Mouse (Mus musculus) heart, adult 2 months (tissue): ENCODE measurements around the gene Mpp3. TPM values are rescaled to one million over a fixed set of nuclear protein-coding genes. Genes with fewer than 3 reads are reported as not detected.

ENCODE experiments used
- DNase-seq, 2 experiments: peaks; one replicate each; pipeline ENCODE4 v3.0.0; 2021
- H3K27ac ChIP-seq: fragments of 200-600 bp; 2 replicates; pipeline ENCODE4 v1.8.1; 2022
- H3K27me3 ChIP-seq: fragments of 200-500 bp; 2 replicates; pipeline ENCODE4 v1.6.1; 2012; ENCODE audit warnings: mild to moderate bottlenecking, low read length, inconsistent platforms, mixed read lengths; ENCODE audit not compliant: control insufficient read depth, insufficient read depth
- H3K36me3 ChIP-seq: fragments of 200-500 bp; 2 replicates; pipeline ENCODE4 v1.6.1; 2012; ENCODE audit warnings: low read length, inconsistent platforms; ENCODE audit not compliant: control insufficient read depth, insufficient read depth
- H3K4me1 ChIP-seq: fragments of 200-500 bp; 2 replicates; pipeline ENCODE4 v1.6.1; 2011; ENCODE audit warnings: low read length; ENCODE audit not compliant: control insufficient read depth, insufficient read depth
- H3K4me3 ChIP-seq: fragments of 200-600 bp; 2 replicates; pipeline ENCODE4 v1.8.1; 2022
- H3K79me2 ChIP-seq: fragments of 200-500 bp; replicated peaks from 2 replicates; pipeline ENCODE4 v1.6.1; 2012; ENCODE audit warnings: mild to moderate bottlenecking, inconsistent platforms, low read length, moderate library complexity, mixed read lengths; ENCODE audit not compliant: control insufficient read depth, insufficient read depth
- H3K9ac ChIP-seq: fragments of 200-500 bp; 2 replicates; pipeline ENCODE4 v1.6.1; 2012; ENCODE audit warnings: low read depth, mild to moderate bottlenecking, control low read depth, inconsistent platforms, low read length, mixed read lengths
- CTCF ChIP-seq: fragments of 200-600 bp; IDR thresholded peaks from 2 replicates; pipeline ENCODE4 v1.8.1; 2022; ENCODE audit warnings: antibody characterized with exemption, mild to moderate bottlenecking, moderate library complexity
- EP300 ChIP-seq: fragments of 200-500 bp; IDR thresholded peaks from 2 replicates; pipeline ENCODE4 v1.6.1; 2011; ENCODE audit warnings: low read depth, low read length, control low read depth; ENCODE audit not compliant: insufficient read depth
- POLR2A ChIP-seq: fragments of 200-500 bp; IDR thresholded peaks from 2 replicates; pipeline ENCODE4 v1.6.1; 2011; ENCODE audit warnings: mild to moderate bottlenecking, low read depth, low read length, control low read depth; ENCODE audit not compliant: insufficient read depth
- WGBS: fragments of 180-500 bp; shearing (Covaris S2); methylation state at CpG from one replicate; pipeline ENCODE4 v1.1.7; 2018; 5-methylcytosine and 5-hydroxymethylcytosine counted together
- intact Hi-C: fragments of 180-260 bp; cut with DNase I; formaldehyde crosslinking; loops from one replicate; pipeline ENCODE4 v1.15.1; 2025
- long read RNA-seq: library from polyadenylated mRNA; stranded (forward); transcript quantifications from one replicate; pipeline ENCODE4 v2.0.0, GENCODE M21; 2021
- polyA plus RNA-seq: library from polyadenylated mRNA; depleted of rRNA; stranded (reverse); fragments of >200 nt; gene quantifications from 2 replicates; pipeline ENCODE4 v1.2.3, GENCODE M21; 2012; rRNA removed
- total RNA-seq, 2 experiments: library from RNA; stranded (reverse); gene quantifications; 2 replicates each; pipeline ENCODE4 v1.2.3; 2021

Mpp3 gene
- total RNA-seq (1 to 10 TPM; 1.4 to 1.5 TPM), polyA plus RNA-seq (4.5 and 5.3 TPM in 2 replicates)
- long read RNA-seq, partial matches to known transcripts: 0 of 1 reads
- long read RNA-seq, other reads (novel, unspliced or antisense): 1 of 1 reads

DNA sequence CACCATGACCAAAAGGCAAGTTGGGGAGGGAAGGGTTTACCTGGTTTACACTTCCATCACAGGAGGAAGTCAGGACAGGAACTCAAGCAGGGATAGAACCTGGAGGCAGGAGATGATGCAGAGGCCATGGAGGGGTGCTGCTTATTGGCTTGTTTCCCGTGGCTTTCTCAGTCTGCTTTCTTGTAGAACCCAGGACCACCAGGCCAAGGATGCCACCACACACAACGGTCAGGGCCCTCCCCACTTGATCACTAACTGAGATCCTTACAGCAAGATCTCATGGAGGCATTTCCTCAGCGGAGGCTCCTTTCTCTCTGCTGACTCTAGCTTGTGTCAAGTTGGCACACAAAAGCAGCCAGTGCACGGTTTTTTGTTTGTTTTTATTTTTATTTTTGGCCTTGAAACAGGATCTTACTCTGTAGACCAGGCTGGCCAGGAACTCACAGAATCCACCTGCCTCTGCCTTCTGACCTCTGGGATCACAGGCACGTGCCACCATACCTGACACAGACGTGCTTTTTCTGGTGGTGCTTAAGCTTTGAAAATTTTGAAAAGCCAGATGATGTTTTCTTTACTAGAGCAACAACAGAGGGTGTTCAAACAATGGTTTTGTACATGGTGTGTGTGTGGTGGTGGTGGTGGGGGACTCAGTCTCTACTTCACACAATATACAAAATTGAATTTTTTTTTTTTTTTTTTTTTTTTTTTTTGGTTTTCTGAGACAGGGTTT lies at the start of gene Mpp3:
Gene Mpp3 (minus strand): TSS at position 375 of the 730 bp plus-strand sequence.
- no peak for DNase-seq
- Histone ChIP-seq H3K9ac (no peak within 1 kb of the TSS), H3K4me3 (peak within 1 kb of the TSS; percentile 72), H3K4me1 (peaks cover 2% of the 10 kb centered on the region; the same call in 1 of the 2 replicates), H3K27me3 (no peaks in the 10 kb centered on the region), H3K36me3 (no peaks in the 10 kb centered on the region), H3K79me2 (no peaks in the 10 kb centered on the region), H3K27ac (no peak within 1 kb of the TSS; the same call in 1 of the 2 replicates)
- WGBS: 84% methylated on average over 6 of the region's 6 CpGs
- TF ChIP-seq EP300 (no peak), CTCF (no peak), POLR2A (no peak)
- intact Hi-C loops: no loop called here

DNA sequence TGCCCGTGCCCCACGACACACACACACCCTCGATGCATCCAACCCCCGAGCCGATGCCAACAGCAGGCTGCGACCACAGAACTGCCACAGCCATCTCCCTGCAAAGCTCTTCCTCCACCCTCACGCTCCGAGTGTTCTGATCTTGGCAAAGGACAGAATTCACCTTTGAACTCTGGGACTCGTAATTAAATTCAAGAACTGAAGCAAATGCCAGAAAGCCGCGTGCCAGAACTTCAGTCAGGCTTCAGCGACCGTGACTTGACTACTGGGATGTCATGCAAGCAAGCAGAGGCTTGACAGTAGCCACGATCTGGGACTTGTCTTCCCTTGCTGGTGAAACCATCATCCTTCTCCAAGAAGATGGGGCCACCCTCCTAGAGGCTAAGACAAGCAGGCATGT lies 45.5 kb upstream of the Mpp3 start:
- Histone ChIP-seq H3K36me3 (no peaks in the 10 kb centered on the region), H3K27me3 (no peaks in the 10 kb centered on the region), H3K79me2 (no peaks in the 10 kb centered on the region), H3K9ac (no peak overlapping the region), H3K4me3 (no peak overlapping the region), H3K4me1 (no peaks in the 10 kb centered on the region), H3K27ac (no peak overlapping the region)
- intact Hi-C loops: no loop called here
- 82% methylated on average over 14 of the region's 14 CpGs for WGBS
- DNase-seq: no peak
- TF ChIP-seq CTCF (no peak), POLR2A (no peak), EP300 (no peak)

DNA sequence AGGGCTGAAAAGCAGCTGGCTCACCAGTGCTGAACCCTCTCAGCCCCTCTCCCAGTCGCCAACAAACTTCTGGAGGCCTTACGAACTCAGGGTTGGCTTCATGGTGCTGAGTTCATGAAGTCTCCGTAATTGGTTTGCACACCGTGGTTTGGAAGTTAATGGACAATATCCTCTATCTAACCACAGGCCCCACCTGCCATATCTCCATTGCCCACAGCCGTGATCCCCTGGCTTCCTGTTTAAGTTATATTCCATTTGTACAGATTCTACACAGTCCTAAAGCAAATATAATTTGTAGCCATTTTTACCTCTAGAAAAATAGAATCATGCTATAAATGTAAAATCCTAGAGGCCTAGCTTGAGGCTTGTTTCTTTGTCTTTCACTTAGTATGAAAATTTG lies 44.5 kb upstream of the Mpp3 start:
- TF ChIP-seq EP300: no peak
- no peak for TF ChIP-seq CTCF
- no peak for TF ChIP-seq POLR2A
- Histone ChIP-seq H3K79me2 (no peaks in the 10 kb centered on the region), H3K4me3 (no peak overlapping the region), H3K4me1 (no peaks in the 10 kb centered on the region), H3K27ac (no peak overlapping the region), H3K9ac (no peak overlapping the region), H3K36me3 (no peaks in the 10 kb centered on the region), H3K27me3 (no peaks in the 10 kb centered on the region)
- intact Hi-C loops: no loop called here
- WGBS: 81% methylated on average over 5 of the region's 5 CpGs
- no peak for DNase-seq

DNA sequence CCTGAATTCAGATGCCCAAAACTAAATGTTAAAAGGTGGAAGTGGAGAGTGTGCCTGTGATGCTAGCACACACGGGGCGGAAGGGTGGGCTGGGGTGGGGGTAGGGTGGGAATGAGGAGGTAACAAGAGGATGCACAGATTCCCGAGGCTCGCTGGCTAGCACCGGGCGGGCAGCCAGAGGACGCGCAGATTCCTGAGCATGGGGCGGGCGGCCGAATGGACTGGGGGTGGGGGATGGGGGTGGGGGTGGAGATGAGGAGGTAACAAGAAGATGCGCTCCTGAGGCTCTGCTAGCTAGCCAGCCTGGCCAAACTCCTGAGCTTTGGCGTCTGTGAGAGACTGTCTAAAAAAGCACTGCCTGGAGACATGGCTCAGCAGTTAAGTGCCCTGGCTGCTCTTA lies 42.2 kb upstream of the Mpp3 start:
- Histone ChIP-seq H3K36me3 (no peaks in the 10 kb centered on the region), H3K27me3 (no peaks in the 10 kb centered on the region), H3K9ac (no peak overlapping the region), H3K27ac (no peak overlapping the region), H3K79me2 (no peaks in the 10 kb centered on the region), H3K4me1 (no peaks in the 10 kb centered on the region), H3K4me3 (no peak overlapping the region)
- WGBS: 2% methylated on average over 13 of the region's 13 CpGs
- TF ChIP-seq CTCF (no peak), EP300 (no peak), POLR2A (no peak)
- intact Hi-C loops: no loop called here
- DNase-seq: no peak

DNA sequence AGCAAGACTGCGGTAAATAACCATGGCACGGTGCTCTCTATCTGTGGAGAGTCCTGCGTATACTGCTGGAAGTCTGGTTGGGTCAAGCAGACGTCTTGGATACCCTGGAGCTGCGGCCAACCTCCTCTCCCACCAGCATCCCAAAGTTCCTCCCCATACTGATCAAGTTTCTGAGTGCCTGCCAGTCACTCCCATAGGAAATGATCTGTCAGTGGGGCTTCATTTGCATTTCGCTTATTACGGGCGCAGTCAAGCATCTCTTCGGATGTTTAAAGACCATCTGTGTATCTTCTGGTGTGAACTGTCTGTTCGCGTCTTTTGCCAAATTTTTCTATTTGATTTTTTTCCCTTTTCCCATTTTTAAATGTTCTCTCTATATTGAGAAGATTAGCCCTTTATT lies 41.4 kb upstream of the Mpp3 start:
- WGBS: 78% methylated on average over 11 of the region's 11 CpGs
- Histone ChIP-seq H3K36me3 (no peaks in the 10 kb centered on the region), H3K79me2 (no peaks in the 10 kb centered on the region), H3K9ac (no peak overlapping the region), H3K4me3 (no peak overlapping the region), H3K27ac (no peak overlapping the region), H3K27me3 (no peaks in the 10 kb centered on the region), H3K4me1 (no peaks in the 10 kb centered on the region)
- intact Hi-C loops: no loop called here
- TF ChIP-seq EP300 (no peak), CTCF (no peak), POLR2A (no peak)
- DNase-seq: no peak

DNA sequence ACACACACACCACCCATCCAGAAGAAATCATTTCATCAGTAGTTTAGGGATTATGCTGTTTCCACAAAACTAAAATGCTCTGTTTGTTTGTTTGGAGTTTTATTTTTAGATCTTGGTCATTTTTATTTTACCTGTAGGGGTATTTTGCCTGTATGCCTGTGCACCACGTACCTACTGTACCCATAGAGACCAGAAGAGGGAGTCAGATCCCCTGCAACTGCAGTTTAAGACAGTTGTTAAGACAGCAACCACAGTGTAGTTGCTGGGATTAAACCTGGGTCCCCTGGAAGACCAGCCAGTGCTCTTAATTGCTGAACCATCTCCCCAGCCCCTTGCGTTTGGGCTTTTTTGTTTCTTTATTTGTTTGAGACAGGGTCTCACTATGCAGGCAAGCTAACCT lies 40.7 kb upstream of the Mpp3 start:
- intact Hi-C loops: no loop called here
- H3K79me2 ChIP-seq: no peaks in the 10 kb centered on the region
- H3K27me3 ChIP-seq: no peaks in the 10 kb centered on the region
- H3K27ac ChIP-seq: no peak overlapping the region
- TF ChIP-seq POLR2A (no peak), CTCF (peak; percentile 54), EP300 (no peak)
- no peaks in the 10 kb centered on the region for H3K4me1 ChIP-seq
- 69% methylated on average over 2 of the region's 2 CpGs for WGBS
- no peak for DNase-seq
- H3K9ac ChIP-seq: no peak overlapping the region
- no peak overlapping the region for H3K4me3 ChIP-seq
- H3K36me3 ChIP-seq: no peaks in the 10 kb centered on the region
